Mouse (Mus musculus) frontal cortex, adult 2 months (tissue): ENCODE measurements around the gene Irf2bpl. TPM values are rescaled to one million over a fixed set of nuclear protein-coding genes. Genes with fewer than 3 reads are reported as not detected.

Experiments used
- DNase-seq, 2 experiments: peaks; one replicate each; pipeline ENCODE4 v3.0.0; 2022; ENCODE audit warnings: low spot score in 1 of 2; ENCODE audit errors: extremely low spot score in 1 of 2
- polyA plus RNA-seq: library from polyadenylated mRNA; depleted of rRNA; stranded (reverse); fragments of >200 nt; gene quantifications from 2 replicates; pipeline ENCODE4 v1.2.3, GENCODE M21; 2012; rRNA removed

Irf2bpl gene
- polyA plus RNA-seq = 48.5 and 50.2 TPM in 2 replicates

- DNase-seq = peak; percentile 95 to 99
Observed at GRCm38 (mm10) chr12:86884197-86885058, at the start of gene Irf2bpl. Gene Irf2bpl (minus strand): TSS chr12:86884798.

- DNase-seq = no peak
Observed at GRCm38 (mm10) chr12:86932575-86932952, 48.0 kb upstream of the Irf2bpl start.

GRCm38 (mm10) chr12:86931919-86932574 is 47.4 kb upstream of the Irf2bpl start:
- DNase-seq = no peak

GRCm38 (mm10) chr12:86930934-86931729 is 46.5 kb upstream of the Irf2bpl start:
- no peak for DNase-seq

- DNase-seq = peak; percentile 51 to 89
Observed at GRCm38 (mm10) chr12:86923837-86924236, 39.2 kb upstream of the Irf2bpl start.

GRCm38 (mm10) chr12:86918983-86919722 is 34.6 kb upstream of the Irf2bpl start:
- DNase-seq = no peak

- DNase-seq = no peak
Observed at GRCm38 (mm10) chr12:86918361-86918967, 33.9 kb upstream of the Irf2bpl start.

GRCm38 (mm10) chr12:86916796-86917573 is 32.4 kb upstream of the Irf2bpl start:
- DNase-seq = no peak

GRCm38 (mm10) chr12:86915617-86916016 is 31.0 kb upstream of the Irf2bpl start:
- DNase-seq = no peak

GRCm38 (mm10) chr12:86914756-86915155 is 30.2 kb upstream of the Irf2bpl start:
- no peak for DNase-seq

GRCm38 (mm10) chr12:86914351-86914750 is 29.8 kb upstream of the Irf2bpl start:
- no peak for DNase-seq

GRCm38 (mm10) chr12:86912335-86913093 is 27.9 kb upstream of the Irf2bpl start:
- no peak for DNase-seq

GRCm38 (mm10) chr12:86911482-86911931 is 26.9 kb upstream of the Irf2bpl start:
- peak in 1 of 2 experiments; percentile 79 for DNase-seq

GRCm38 (mm10) chr12:86906395-86906794 is 21.8 kb upstream of the Irf2bpl start:
- DNase-seq = peak in 1 of 2 experiments; percentile 94

GRCm38 (mm10) chr12:86905876-86906275 is 21.3 kb upstream of the Irf2bpl start:
- DNase-seq = no peak

GRCm38 (mm10) chr12:86905203-86905602 is 20.6 kb upstream of the Irf2bpl start:
- peak in 1 of 2 experiments; percentile 74 for DNase-seq

- DNase-seq = no peak
Observed at GRCm38 (mm10) chr12:86903828-86904806, 19.5 kb upstream of the Irf2bpl start.
